In the genomic region with DNA sequence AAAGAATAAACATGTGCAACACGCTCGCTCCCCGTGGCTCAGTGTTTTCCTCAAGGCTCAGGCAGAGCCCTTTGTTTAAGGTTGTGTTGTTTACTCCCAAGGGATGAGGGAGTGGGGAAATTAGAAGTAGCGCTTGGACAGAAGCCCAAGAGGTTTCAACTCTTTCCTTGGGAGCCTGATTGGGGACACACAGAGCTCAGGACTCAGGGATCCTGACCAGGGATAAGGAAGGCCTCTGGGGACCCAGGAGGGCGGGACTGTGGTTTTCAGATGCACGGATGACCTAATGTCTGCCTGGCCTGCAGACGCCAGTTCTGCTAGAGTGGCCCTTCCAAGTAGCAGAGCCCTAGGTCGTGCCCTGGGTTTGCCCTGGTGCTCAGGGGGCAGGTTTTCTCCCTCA, we compare ENCODE assay signal across 8 mouse cellular contexts. TPM values are rescaled to one million over a fixed set of nuclear protein-coding genes. Genes with fewer than 3 reads are reported as not detected.
DNase-seq lines count a peak whose midpoint lies in the region; ATAC-seq and TF ChIP-seq lines count a peak whose summit lies in the region.
"Had no signal": no experiment of that assay in that cellular context is flagged by ENCODE, and none has a peak within 500 bp of the region (broad histone marks: within the 10 kb centered on the region; RNA-seq: fewer than 3 reads in every experiment).

No protein-coding gene starts in this region.

- peak; percentile 41 for DNase-seq in Muller cell, postnatal 12 days (ENCODE audit: inconsistent ontology term)
- DNase-seq in adrenal gland, postnatal 14 days, result peak; percentile 80
- peak; percentile 58 for DNase-seq in heart, postnatal 0 days (ENCODE audit: low spot score)
- peak; percentile 73 for DNase-seq in lung, postnatal 10 days
- no peak for DNase-seq in layer of hippocampus, postnatal 36 days
- DNase-seq in neural tube, embryonic 10.5 days (ENCODE audit: extremely low spot score, low spot score), result no peak
- DNase-seq in cerebellum, adult 2 months, result no peak

- H3K4me1 ChIP-seq in heart, postnatal 0 days (ENCODE audit: control insufficient read depth, insufficient read depth), result no peaks in the 10 kb centered on the region
- H3K4me1 ChIP-seq in cerebellum, adult 2 months (ENCODE audit: control insufficient read depth, insufficient read depth, low read length), result peaks cover 3% of the 10 kb centered on the region; the same call in 1 of the 2 replicates

- no peaks in the 10 kb centered on the region for H3K36me3 ChIP-seq in heart, postnatal 0 days (replicated peaks; ENCODE audit: control insufficient read depth, insufficient read depth, low read length)

- no peaks in the 10 kb centered on the region for H3K27me3 ChIP-seq in heart, postnatal 0 days (ENCODE audit: control insufficient read depth, insufficient read depth, low read length)
- H3K27me3 ChIP-seq in cerebellum, adult 2 months (ENCODE audit: control insufficient read depth, insufficient read depth, low read length), result no peaks in the 10 kb centered on the region

- TF ChIP-seq CTCF in heart, postnatal 0 days (IDR thresholded peaks at IDR 0.05; ENCODE audit: low read depth), result no peak
- no peak for TF ChIP-seq CTCF in cerebellum, adult 2 months (IDR thresholded peaks at IDR 0.05; ENCODE audit: borderline replicate concordance, insufficient read depth, low read depth, low read length)

- no peak overlapping the region for H3K9ac ChIP-seq in heart, postnatal 0 days (replicated peaks; ENCODE audit: low read depth, low read length)

- WGBS in heart, postnatal 0 days, result 37% methylated on average over 8 of the region's 8 CpGs
- WGBS in cerebellum, adult 2 months, result 55% methylated on average over 8 of the region's 8 CpGs

- no peak overlapping the region for H3K4me2 ChIP-seq in heart, postnatal 0 days (ENCODE audit: low read depth, low read length)

- H3K27ac ChIP-seq in heart, postnatal 0 days (ENCODE audit: low read depth), result peak overlapping the region; percentile 54; the same call in 1 of the 2 replicates
- H3K27ac ChIP-seq in cerebellum, adult 2 months (ENCODE audit: insufficient read depth, low read length), result no peak overlapping the region
- H3K27ac ChIP-seq: macrophage had no signal

- no peak overlapping the region for H3K4me3 ChIP-seq in heart, postnatal 0 days (ENCODE audit: low read depth, low read length)
- no peak overlapping the region for H3K4me3 ChIP-seq in cerebellum, adult 2 months (replicated peaks; ENCODE audit: insufficient read depth, low read depth, low read length)

- no peak for TF ChIP-seq POLR2A in cerebellum, adult 2 months (IDR thresholded peaks at IDR 0.05; ENCODE audit: borderline replicate concordance, insufficient read depth, low read length)

- ATAC-seq in heart, postnatal 0 days (ENCODE audit: insufficient read depth, low read depth), result peak; percentile 70

- TF ChIP-seq EP300 in heart, postnatal 0 days (IDR thresholded peaks at IDR 0.05; ENCODE audit: low read depth), result no peak

- no peaks in the 10 kb centered on the region for H3K9me3 ChIP-seq in heart, postnatal 0 days (replicated peaks; ENCODE audit: control insufficient read depth, low read length)

RNA-seq across cellular contexts. Expression of a gene that starts 24.0 kb away (rescaled TPM):
- total RNA-seq in adrenal gland, postnatal 14 days (2021), result 85.4 and 94.2 TPM in 2 replicates
- total RNA-seq in heart, postnatal 0 days (2014; rRNA removed; ENCODE audit: low replicate concordance), result 145 and 172 TPM in 2 replicates
- polyA plus RNA-seq in heart, postnatal 0 days (2015; fragmentation: Nextera tagmentation; extraction: Ambion mirVana), result 50.6 and 54.2 TPM in 2 replicates
- total RNA-seq in layer of hippocampus, postnatal 36 days (2021), result 100 to 1,000 TPM; 555 to 604 TPM
- polyA plus RNA-seq in cerebellum, adult 2 months (2012; rRNA removed), result 559 and 576 TPM in 2 replicates

RNA-seq across cellular contexts. Expression of a gene that starts 31.9 kb away (rescaled TPM):
- total RNA-seq in adrenal gland, postnatal 14 days (2021), result 14.6 and 16.7 TPM in 2 replicates
- total RNA-seq in heart, postnatal 0 days (2014; rRNA removed; ENCODE audit: low replicate concordance), result 7.7 and 14.3 TPM in 2 replicates
- 7.0 TPM in 2 replicates for polyA plus RNA-seq in heart, postnatal 0 days (2015; fragmentation: Nextera tagmentation; extraction: Ambion mirVana)
- 1 to 10 TPM; 4.4 to 5.0 TPM for total RNA-seq in layer of hippocampus, postnatal 36 days (2021)
- 9.2 and 9.6 TPM in 2 replicates for polyA plus RNA-seq in cerebellum, adult 2 months (2012; rRNA removed)

RNA-seq across cellular contexts. Expression of a gene that starts 57.9 kb away (rescaled TPM):
- total RNA-seq in adrenal gland, postnatal 14 days (2021), result 2.4 and 5.2 TPM in 2 replicates
- total RNA-seq in heart, postnatal 0 days (2014; rRNA removed; ENCODE audit: low replicate concordance), result 8.4 TPM in 1 of 2 replicates, not detected in the other
- polyA plus RNA-seq in heart, postnatal 0 days (2015; fragmentation: Nextera tagmentation; extraction: Ambion mirVana), result 0.89 and 1.2 TPM in 2 replicates
- not detected for total RNA-seq in layer of hippocampus, postnatal 36 days (2021)
- polyA plus RNA-seq in cerebellum, adult 2 months (2012; rRNA removed), result 0.78 and 1.5 TPM in 2 replicates

Comparison
In these comparisons a context has a peak if more than half of its experiments do, and no peak if none do; other contexts are left out.
1. DNase-seq: peak in Muller cell, postnatal 12 days (single experiment), adrenal gland, postnatal 14 days (single experiment), heart, postnatal 0 days (single experiment) and lung, postnatal 10 days (single experiment); none in layer of hippocampus, postnatal 36 days (0 of 2), neural tube, embryonic 10.5 days (single experiment) and cerebellum, adult 2 months (0 of 2).